Mouse (Mus musculus) kidney, adult 18-20 months (tissue): ENCODE results near the gene 4930438A08Rik.
"Not testable (repeated sequence)": the region's sequence is repeated elsewhere in the genome, so short reads cannot be mapped to it uniquely, and the experiment has no call there.

Source experiments
- DNase-seq: peaks from one replicate; pipeline ENCODE4 v3.0.0; 2021

4930438A08Rik gene

DNA sequence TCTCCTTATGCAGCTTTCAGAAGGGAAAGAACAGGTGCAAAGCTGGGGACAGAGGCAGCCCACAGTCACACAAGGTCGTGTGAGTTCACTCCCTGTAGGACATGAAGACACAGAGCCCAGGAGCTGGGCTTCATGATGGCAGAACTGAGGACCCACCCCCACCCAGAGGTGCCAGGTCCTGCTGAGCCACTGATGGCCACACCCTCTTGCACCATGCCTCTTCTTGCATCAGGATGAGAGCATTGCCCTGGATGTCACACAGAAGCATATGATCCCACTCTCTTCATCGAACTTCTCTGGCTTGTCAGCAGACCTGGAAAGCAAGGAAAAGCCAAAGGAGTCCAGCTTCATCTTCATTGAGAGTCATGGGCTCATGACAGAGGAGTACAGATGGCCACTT, at the start of gene 4930438A08Rik:
4930438A08Rik (plus strand) TSS at position 228 of the 400 bp plus-strand sequence.
- DNase-seq, result no peak

DNA sequence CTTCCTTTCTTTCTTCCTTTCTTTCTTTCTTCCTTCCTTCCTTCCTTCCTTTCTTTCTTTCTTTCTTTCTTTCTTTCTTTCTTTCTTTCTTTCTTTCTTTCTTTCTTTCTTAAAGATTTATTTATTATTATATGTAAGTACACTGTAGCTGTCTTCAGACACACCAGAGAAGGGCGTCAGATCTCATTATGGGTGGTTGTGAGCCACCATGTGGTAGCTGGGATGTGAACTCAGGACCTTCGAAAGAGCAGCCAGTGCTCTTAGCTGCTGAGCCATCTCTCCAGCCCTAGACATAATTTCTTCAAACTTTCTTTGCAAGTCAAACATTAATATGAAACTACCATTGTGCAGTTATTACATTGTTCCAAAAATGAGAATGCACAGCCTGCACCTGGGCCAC, 49.7 kb upstream of the 4930438A08Rik start:
- DNase-seq, result not testable (repeated sequence)

DNA sequence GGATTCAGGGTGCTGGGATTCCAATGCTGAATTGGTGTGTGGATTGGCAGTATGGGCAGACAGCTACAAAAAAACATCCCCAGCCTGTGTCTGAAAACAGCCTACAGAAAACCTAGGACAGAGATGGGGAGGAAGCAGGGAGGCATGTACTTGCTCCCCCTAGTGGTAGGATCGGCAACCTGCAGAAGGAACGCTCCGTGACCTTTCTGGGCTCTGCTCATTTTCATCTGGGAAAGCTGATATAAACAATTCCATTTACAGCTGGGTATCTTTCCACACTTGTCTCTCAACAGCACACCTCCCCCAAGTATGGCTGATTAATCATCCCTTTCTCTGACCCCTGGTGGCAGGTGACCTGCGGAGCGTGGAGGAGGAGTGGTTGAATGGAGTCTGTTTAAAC, 48.9 kb upstream of the 4930438A08Rik start:
- DNase-seq, result peak; percentile 87

DNA sequence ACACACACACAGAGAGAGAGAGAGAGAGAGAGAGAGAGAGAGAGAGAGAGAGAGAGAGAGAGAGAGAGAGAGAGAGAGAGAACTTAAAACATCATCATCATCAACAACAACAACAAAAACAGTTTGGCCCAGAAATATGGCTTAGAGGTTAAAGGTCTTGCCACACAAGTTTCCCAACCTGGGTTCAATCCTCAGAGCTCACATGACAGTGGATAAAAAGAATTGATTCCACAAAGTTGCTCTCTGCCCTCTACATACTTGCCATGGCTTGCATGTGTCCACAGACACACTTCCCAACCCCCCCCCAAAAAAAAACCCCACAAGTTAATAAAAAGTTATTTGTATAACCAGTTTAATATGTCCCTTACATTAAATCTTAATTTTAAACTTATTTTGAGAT, 48.2 kb upstream of the 4930438A08Rik start:
- no peak for DNase-seq

DNA sequence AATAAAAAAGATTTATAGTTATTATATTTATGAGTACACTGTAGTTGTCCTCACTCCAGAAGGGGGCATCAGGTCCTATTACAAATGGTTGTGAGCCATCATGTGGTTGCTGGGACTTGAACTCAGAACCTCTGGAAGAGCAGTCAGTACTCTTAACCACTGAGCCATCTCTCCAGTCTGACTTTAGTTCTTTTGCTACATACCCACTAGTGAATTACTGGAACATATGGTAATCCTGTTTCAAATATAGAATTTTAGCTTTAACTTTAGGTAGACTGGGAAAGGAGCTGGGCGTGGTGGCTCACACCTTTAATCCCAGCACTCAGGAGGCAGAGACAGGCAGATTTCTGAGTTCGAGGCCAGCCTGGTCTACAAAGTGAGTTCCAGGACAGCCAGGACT, 46.6 kb upstream of the 4930438A08Rik start:
- DNase-seq, result not testable (repeated sequence)

DNA sequence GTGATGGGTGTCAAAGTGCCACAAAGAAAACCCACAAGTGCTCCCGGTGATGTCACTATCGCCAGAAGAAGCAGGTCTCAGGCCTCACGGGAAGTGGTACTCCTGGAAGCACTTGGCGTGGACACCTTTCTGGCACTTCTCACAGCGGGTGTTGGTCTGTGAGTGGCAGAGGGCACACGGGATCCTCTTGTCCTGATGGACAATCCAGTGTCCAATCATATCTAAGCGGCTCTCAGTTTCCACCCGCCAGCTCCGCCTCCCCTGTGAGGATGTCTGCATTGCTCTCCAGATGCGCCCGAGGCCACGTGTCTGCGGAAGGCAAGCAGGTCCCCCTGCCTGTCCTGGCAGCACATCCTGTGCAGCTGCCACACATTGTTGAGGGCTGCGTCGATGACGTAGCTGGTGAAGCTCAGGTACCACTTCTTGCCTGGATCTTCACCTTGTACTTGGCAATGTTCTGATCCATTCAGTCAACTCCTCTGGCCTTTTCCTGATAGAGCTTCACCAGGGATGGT, 44.1 kb upstream of the 4930438A08Rik start:
- DNase-seq, result no peak

DNA sequence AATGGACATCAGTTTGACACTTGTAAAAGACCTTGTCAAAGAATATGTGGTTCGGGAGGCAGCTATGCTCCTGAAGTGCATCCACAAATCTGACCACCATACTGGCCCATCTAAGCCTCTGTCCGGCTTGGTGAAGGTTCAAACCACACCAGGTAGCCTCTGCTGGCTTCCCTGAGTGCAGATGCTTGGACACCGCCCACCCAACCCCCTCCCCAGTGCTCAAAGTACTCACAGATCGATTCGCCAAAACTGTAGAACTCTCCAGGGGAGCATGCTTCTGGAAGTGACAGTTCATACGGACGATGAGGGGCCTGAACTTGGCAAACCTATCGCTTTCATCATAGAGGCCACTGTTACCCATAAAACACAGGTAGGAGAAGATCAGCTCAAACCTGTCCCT, 43.4 kb upstream of the 4930438A08Rik start:
- no peak for DNase-seq

DNA sequence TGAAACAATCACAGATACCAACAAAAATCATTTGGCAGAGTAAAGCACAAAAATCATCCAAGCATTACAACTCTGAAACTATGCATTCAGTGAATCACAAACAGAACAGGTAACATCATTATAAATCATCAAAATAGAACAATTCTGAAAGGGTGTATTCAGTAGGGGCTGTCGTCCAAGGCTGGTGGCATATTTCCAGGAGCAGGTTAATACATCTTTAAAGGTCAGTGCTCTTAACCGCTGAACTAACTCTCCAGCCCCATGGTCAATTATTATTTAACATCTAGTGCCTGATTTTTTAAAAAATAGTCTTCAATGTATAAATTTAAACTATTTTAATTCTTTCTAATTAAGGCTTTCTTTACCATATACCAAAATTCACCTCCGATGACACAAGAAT, 40.0 kb upstream of the 4930438A08Rik start:
- not testable (repeated sequence) for DNase-seq

DNA sequence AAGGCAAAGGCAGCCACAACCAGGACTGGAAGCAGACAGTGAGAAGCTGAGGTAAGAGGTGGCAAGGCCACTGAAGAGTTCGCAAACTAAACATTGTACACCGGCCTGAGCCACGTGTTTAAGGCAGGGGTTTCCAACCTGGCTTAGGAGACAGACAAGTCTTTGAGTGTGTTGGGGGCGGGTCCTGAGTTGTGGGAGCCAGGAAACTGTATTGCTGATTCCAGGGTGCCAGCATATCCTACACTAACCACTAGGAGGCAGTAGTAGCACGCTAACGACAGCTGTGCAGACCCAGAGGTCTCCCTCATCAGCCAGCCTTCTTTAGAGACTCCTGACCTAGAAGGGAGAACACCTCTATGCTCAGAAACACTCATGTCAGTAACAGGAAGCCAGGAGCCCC, 39.4 kb upstream of the 4930438A08Rik start:
- peak; percentile 62 for DNase-seq

DNA sequence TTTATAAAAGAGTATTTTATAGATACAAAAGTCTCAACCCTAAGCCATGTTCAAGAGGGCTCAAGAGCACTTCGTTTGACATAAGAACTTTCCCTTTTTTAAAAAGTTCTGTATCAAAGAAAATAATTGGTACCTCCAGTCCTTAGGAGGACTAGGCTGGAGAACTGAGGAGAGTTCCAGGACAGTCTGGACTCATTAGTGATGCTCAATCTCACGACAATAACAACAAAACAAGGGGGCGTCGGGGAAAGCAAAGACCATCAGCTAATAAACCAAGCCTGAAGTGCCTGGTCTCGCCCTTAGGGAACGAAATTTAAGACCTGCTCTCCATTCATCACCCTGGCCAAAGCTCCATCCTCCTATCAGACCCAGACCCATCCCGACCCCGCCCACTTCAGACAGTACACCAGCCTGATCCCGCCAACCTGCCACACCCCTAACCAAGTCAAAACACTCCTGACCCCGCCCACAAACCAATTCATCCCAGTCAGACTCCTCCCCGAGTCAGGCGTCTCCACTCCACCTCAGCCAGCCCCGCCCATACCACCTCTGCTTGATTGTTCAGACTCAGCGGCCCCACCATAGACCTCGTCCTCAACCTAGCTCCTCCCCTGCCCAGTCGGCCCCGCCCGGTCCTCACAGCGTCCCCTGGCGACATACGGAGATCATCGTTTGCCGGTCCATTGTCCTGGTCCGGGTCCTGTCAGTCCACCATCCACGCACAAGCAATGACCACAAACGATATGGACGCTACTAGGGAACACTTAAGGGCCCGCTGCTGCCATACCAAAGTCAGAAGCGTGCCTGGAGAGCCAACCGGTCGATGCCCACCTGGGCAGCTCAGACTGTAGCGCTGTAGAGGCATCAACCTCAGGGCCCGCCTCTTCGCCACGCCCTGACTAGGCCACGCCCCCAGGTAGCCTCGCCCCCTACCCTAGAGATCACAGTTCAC, 35.5 kb upstream of the 4930438A08Rik start:
- peak; percentile 61 for DNase-seq

DNA sequence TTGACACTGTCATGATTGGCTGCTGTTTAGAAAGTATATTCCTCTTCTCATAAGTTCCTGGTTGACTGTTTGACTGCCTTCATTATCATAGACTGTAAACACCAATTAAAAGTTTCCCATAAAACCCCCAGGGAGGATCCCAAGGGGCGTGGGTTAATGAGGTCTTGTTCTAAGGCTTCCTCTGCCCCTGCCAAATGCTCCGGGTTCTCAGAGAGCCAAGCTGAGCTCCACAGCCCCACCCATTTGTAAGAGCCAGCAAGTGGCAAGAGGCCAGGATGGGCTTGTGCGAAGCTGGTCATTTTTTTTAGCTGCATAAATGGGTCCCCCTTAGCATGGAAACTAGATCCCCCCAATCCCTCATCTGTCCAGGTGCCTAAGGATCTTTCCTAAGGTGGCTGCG, 27.3 kb upstream of the 4930438A08Rik start:
- DNase-seq, result no peak

DNA sequence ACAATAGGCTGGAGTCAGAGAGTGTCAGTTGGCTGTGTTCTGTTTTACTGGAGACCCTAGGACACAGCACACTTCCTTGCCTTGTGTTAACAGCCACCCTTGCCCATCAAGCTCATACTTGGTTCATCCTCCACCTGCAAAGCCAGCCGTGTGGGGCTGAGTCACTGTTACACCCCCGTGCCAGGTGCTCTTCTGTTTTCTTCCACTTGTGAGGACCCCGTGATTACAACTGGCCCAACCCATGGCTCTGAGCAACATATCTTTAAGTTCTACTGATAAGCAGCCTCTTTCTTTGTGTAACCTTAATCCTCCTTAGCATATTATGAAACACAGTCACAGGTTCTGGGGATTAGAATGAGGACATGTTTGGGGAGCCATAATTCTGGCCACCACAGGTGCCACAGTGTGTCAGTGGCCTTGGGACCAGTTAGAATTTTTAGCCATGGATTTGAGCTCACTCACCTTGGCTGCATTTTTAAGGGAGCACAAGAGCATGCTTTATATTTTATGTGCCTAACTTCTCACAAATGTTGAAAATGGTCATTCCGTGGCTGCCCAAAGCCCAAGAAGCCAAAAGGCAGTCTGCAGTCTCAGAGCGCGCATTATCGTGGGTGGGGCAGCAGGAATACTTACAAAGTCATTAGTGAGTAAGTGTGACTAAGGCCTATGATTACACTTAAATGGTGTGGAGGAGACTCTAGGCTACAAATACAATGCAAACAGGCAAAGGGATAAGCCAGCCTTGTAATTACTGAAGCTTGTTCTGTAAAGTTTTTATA, 25.2 kb upstream of the 4930438A08Rik start:
- DNase-seq, result no peak

DNA sequence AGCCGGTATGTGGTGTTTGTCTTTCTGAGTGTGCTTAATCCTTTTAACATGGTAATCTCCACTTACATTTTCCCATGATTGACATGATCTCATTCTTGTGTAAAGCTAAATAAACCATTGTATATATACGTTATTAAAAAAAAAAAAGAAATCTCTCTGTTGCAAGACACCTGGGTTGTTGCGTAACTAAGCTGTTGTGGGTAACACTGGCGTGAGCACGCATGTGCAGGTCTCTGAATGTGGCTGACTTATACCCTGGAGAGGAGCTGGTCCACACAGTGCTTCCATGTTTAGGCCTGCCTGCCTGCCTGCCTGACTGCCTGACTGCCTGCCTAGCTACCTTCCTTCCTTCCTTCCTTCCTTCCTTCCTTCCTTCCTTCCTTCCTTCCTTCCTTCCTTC, 24.0 kb upstream of the 4930438A08Rik start:
- no peak for DNase-seq

DNA sequence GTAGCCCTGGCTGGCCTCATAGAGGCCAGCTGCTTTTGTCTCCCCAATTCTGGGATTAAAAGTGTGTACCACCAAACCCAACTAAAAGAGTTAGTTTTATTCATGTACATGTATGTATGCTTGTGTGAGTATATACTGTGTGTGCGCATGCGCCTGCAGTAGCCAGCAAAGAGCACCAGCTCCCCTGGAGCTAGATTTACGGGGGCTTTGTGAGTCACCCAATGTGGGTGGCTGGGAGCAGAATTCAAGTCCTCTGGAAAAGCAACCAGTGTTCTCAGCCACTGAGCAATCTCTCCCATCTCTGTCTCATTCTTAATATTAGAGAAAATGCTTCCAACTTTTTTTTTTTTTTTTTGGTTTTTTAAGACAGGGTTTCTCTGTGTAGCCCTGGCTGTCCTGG, 20.2 kb upstream of the 4930438A08Rik start:
- no peak for DNase-seq

DNA sequence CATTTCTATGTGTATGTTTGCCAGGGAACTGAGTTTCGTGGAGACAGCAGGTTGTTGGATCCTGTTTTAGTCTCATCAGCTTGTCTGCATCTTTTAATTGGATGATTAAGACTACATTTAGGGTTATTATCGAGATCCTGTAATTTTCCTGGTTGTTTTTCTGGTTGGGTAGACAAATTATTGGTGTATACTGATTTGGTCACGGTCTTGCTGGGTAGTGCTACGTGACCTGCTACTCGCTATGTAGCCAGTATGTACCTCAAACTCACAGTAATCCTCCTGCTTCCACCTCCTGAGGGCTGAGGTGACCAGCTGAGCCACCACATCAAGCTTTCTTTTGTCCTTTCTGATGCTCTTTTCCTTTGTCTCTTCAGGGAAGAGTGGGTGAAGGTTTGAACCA, 16.8 kb upstream of the 4930438A08Rik start:
- no peak for DNase-seq

DNA sequence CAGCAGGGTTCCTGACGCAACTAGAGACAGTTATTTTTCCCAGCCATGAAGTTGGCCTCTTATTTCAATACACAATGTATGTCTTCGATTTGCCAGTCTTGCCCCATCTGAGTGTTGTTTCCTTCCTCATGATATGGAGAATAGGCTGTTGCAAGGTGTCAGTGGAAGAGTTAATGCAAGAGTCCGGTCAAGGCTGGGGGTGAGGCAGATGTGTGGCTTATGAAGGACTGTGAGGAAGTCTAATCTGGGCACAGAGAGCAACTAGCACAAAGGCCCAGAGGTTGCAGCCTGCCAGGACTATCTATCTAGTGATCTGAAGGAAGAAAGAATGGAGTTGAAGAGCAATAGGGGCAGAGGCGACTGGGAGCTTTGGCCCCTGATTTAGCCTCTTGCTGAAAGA, 14.4 kb upstream of the 4930438A08Rik start:
- no peak for DNase-seq

DNA sequence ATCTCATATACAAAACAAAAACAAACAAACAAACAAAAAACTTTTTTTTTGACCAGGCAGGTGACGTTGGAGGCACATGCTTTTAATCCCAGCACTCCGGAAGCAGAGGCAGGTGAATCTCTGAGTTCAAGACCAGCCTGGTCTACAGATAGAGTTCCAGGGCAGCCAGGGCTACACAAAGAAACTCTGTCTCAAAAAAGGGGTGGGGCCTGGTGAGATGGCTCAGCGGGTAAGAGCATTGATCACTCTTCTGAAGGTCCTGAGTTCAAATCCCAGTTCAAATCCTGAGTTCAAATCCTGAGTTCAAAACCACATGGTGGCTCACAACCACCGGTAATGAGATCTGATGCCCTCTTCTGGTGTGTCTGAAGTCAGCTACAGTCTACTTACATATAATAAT, 12.8 kb upstream of the 4930438A08Rik start:
- DNase-seq, result no peak

DNA sequence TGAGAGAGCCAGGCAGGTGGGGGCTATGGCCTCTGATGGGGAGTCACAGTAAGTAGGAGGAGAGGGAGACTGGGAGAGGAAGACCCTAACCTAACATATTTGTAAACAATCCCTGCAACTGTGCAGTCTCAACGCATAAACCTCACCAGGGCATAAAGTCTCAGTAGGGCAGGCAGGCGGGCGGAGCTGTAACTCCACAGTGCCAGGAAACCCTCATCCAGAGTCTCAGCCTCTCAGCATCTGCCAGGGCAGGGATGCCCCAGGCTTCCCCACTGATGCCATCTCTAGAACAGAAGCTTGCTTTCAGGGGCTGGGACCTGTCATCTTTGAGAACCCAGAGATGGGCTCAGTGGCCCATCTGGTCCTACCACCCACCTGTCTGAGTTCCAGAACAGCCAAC, 12.3 kb upstream of the 4930438A08Rik start:
- no peak for DNase-seq

DNA sequence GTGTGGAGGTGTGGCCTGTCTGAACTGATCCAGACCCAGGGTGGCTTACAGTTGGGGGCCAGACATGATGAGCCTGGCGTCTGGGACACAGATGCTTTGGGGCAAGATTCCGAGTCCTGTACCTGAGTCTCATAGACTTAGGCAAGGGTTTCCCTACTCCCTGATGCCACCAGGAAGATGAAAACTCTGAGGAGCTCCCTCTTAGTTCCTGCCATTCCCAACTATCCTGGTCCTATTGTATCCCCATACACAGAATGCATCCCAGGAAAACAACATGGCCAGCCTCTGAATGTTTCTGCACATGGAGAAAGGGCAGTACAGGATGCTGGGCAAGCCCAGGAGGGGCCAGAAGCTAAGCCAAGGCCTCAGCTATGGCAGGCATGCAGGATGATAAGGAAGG, 11.1 kb upstream of the 4930438A08Rik start:
- DNase-seq, result no peak

DNA sequence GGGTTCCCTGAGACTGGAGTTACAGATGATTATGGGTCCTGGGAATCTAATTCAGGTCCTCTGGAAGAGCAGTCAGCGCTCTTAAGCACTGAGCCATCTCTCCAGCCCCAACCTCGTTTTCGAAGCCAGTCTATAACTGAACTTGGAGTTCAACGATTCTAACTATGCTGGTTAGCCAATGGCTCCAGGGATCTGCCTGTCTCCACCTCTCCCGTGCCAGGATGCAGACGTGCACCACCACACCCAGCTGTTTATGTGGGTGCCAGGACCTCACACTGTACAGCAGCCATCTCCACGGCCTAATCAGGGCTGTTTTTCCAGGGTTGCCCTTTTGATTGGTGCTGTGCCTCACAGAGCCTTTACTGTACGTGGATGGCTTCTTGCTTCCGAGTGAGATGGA, 10.1 kb upstream of the 4930438A08Rik start:
- no peak for DNase-seq

DNA sequence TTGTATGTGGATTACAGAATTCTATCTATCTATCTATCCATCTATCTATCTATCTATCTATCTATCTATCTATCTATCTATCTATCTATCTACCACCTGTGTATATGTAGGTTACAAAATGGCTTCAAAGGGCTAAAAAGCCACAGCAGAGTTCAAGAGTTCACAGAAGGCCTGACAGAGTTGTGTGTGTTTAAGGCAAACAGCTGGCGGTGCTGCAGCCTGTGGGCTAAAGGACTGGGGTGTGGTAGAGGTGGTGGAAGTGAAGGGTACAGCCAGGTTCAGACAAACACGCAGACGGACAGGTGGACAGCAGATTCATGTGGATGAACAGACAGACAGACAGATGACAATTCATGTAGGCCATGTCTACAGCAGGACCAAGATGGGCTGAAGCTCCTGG, 6.3 kb upstream of the 4930438A08Rik start:
- no peak for DNase-seq

DNA sequence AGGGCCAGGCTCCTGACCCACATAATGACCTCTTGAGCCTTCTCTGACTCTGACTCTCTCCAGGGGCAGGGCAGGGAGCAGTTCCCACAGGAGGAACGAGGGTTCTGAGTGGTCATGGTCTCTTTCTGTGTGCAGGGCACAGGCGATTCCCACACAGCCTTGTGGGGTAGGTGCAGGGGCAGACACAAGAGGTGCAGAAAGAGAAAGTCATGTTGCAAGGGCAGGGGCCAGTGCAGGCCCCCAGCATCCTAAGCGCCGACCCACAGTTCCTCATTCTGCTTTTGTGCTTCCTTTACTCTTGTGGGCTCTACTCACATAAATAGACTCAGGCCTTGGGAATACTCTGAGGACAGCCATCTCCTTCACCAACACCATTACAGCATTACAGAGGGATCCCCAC, 1.2 kb downstream of the 4930438A08Rik start:
- DNase-seq, result no peak

DNA sequence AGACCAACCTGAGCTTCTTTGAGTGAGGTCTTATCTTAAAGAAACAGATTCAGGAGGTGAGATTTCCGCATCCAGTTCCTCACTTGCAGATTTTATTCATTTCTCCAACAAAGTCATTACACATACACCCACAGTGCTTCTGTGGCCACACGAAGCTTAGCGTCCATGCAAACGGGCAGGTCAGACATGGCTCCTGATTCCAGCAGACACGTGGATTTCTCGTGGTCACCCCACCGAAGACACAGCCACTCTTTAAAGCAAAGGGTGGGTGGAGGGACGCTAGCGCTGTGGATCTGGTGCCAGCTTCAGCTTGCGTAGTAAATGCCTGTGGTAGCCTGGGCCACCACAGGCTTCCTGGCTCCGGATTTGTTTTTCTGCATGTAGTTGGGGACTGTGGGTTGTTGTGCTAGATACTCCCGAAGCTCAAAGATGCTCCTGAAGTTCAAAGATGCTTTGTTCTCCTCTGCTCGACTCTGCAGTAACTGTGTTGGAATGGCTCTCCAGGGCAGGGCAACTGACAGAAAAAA, 7.4 kb downstream of the 4930438A08Rik start:
- DNase-seq, result no peak

DNA sequence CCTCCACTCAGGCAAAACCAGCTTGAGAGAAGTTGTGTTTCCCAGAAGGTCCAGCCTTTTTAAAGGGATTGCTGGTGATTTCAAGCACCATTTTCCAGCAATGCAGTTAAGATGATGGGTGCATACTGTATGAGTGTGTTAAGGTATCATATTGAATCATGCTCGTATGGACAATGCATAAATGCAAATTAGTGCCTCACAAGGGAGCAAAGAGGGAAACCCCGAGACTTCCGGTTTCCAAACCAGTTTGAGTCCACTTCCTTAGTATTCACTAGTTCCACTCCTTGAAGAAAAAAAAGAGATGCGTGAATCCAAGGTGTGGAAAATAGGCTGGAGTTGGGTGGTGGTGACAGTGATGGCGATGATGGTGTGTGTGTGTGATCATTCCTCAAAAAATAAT, 7.9 kb downstream of the 4930438A08Rik start:
- no peak for DNase-seq
